In genomic region chr2:73867764-73868487, GRCm38 (mm10) we compare ENCODE assay signal across 8 mouse cellular contexts. TPM values are rescaled to one million over a fixed set of nuclear protein-coding genes. Genes with fewer than 3 reads are reported as not detected.
DNase-seq lines count a peak whose midpoint lies in the region; ATAC-seq and TF ChIP-seq lines count a peak whose summit lies in the region.

No protein-coding gene starts in this region.

- no peaks in the 10 kb centered on the region for H3K27me3 ChIP-seq in neural tube, embryonic 11.5 days (ENCODE audit: control insufficient read depth, insufficient read depth, low read length)
- H3K27me3 ChIP-seq in neural tube, embryonic 15.5 days (replicated peaks), result no peaks in the 10 kb centered on the region
- no peaks in the 10 kb centered on the region for H3K27me3 ChIP-seq in cerebellum, adult 2 months (ENCODE audit: control insufficient read depth, insufficient read depth, low read length)
- H3K27me3 ChIP-seq in forebrain, embryonic 13.5 days, result no peaks in the 10 kb centered on the region

- no peak overlapping the region for H3K9ac ChIP-seq in neural tube, embryonic 11.5 days (ENCODE audit: low read length)
- H3K9ac ChIP-seq in neural tube, embryonic 15.5 days (replicated peaks), result no peak overlapping the region
- H3K9ac ChIP-seq in forebrain, embryonic 13.5 days, result no peak overlapping the region

- no peaks in the 10 kb centered on the region for H3K9me3 ChIP-seq in neural tube, embryonic 11.5 days (ENCODE audit: control insufficient read depth, low read length)
- no peaks in the 10 kb centered on the region for H3K9me3 ChIP-seq in neural tube, embryonic 15.5 days (replicated peaks)
- no peaks in the 10 kb centered on the region for H3K9me3 ChIP-seq in forebrain, embryonic 13.5 days (replicated peaks)

- H3K36me3 ChIP-seq in neural tube, embryonic 11.5 days (ENCODE audit: control insufficient read depth, insufficient read depth, low read length), result no peaks in the 10 kb centered on the region
- H3K36me3 ChIP-seq in neural tube, embryonic 15.5 days, result peaks cover 7% of the 10 kb centered on the region; the same call in 1 of the 2 replicates
- peaks cover 19% of the 10 kb centered on the region for H3K36me3 ChIP-seq in forebrain, embryonic 13.5 days (ENCODE audit: poor library complexity, severe bottlenecking)

- no peak overlapping the region for H3K4me3 ChIP-seq in neural tube, embryonic 11.5 days (ENCODE audit: low read depth, low read length)
- no peak overlapping the region for H3K4me3 ChIP-seq in neural tube, embryonic 15.5 days (replicated peaks)
- H3K4me3 ChIP-seq in cerebellum, adult 2 months (replicated peaks; ENCODE audit: insufficient read depth, low read depth, low read length), result no peak overlapping the region
- H3K4me3 ChIP-seq in layer of hippocampus, adult 2 months, result no peak overlapping the region
- H3K4me3 ChIP-seq in forebrain, embryonic 13.5 days, result no peak overlapping the region

- peak; percentile 13 for DNase-seq in neural tube, embryonic 11.5 days (ENCODE audit: low spot score)
- DNase-seq in cerebellum, adult 2 months, result peak; percentile 52 to 56
- peak; percentile 23 for DNase-seq in gastrocnemius, postnatal 25 days
- DNase-seq in layer of hippocampus, adult 2 months (ENCODE audit: low spot score in 2 of 2), result peak; percentile 43 to 69
- peak; percentile 54 for DNase-seq in lung, postnatal 10 days
- peak; percentile 32 to 45 for DNase-seq in spleen, postnatal 14 days (ENCODE audit: low spot score in 2 of 2)

- ATAC-seq in neural tube, embryonic 11.5 days (ENCODE audit: insufficient read depth, low FRiP score, low TSS enrichment), result no peak
- ATAC-seq in neural tube, embryonic 15.5 days (ENCODE audit: low FRiP score), result no peak
- no peak for ATAC-seq in forebrain, embryonic 13.5 days

- no peaks in the 10 kb centered on the region for H3K4me1 ChIP-seq in neural tube, embryonic 11.5 days (ENCODE audit: control insufficient read depth, insufficient read depth, low read length)
- H3K4me1 ChIP-seq in neural tube, embryonic 15.5 days, result no peaks in the 10 kb centered on the region
- H3K4me1 ChIP-seq in cerebellum, adult 2 months (ENCODE audit: control insufficient read depth, insufficient read depth, low read length), result no peaks in the 10 kb centered on the region
- no peaks in the 10 kb centered on the region for H3K4me1 ChIP-seq in forebrain, embryonic 13.5 days

- TF ChIP-seq POLR2A in cerebellum, adult 2 months (IDR thresholded peaks at IDR 0.05; ENCODE audit: borderline replicate concordance, insufficient read depth, low read length), result no peak

- no peak overlapping the region for H3K4me2 ChIP-seq in neural tube, embryonic 11.5 days (ENCODE audit: low read depth)
- no peak overlapping the region for H3K4me2 ChIP-seq in neural tube, embryonic 15.5 days
- no peak overlapping the region for H3K4me2 ChIP-seq in forebrain, embryonic 13.5 days

- 78% methylated on average over 16 of the region's 16 CpGs for WGBS in neural tube, embryonic 11.5 days
- 74% methylated on average over 16 of the region's 16 CpGs for WGBS in neural tube, embryonic 15.5 days
- 78% methylated on average over 16 of the region's 16 CpGs for WGBS in cerebellum, adult 2 months
- 85% methylated on average over 16 of the region's 16 CpGs for WGBS in forebrain, embryonic 13.5 days

- peak; percentile 18; the same call in 1 of the 2 replicates for TF ChIP-seq CTCF in cerebellum, adult 2 months (IDR thresholded peaks at IDR 0.05; ENCODE audit: borderline replicate concordance, insufficient read depth, low read depth, low read length)
- TF ChIP-seq CTCF in layer of hippocampus, adult 2 months (conservative IDR thresholded peaks at IDR 0.05), result peak; percentile 66

- no peak overlapping the region for H3K27ac ChIP-seq in neural tube, embryonic 11.5 days (ENCODE audit: low read depth, low read length)
- no peak overlapping the region for H3K27ac ChIP-seq in neural tube, embryonic 15.5 days (replicated peaks)
- H3K27ac ChIP-seq in cerebellum, adult 2 months (ENCODE audit: insufficient read depth, low read length), result no peak overlapping the region
- no peak overlapping the region for H3K27ac ChIP-seq in layer of hippocampus, adult 2 months
- no peak overlapping the region for H3K27ac ChIP-seq in forebrain, embryonic 13.5 days

RNA-seq across cellular contexts. Expression of gene Atf2, which starts 24.5 kb away (rescaled TPM):
- polyA plus RNA-seq in neural tube, embryonic 11.5 days (2014; fragmentation: Nextera tagmentation; extraction: Ambion mirVana), result 83.8 and 84.5 TPM in 2 replicates
- polyA plus RNA-seq in neural tube, embryonic 15.5 days (2015; fragmentation: Nextera tagmentation; extraction: Ambion mirVana), result 86.6 and 99.8 TPM in 2 replicates
- 45.8 and 47.4 TPM in 2 replicates for polyA plus RNA-seq in cerebellum, adult 2 months (2012; rRNA removed)
- 10 to 100 TPM; 17.6 to 19.9 TPM for total RNA-seq in gastrocnemius, postnatal 25 days (2021)
- total RNA-seq in layer of hippocampus, adult 2 months (2021), result 100 to 1,000 TPM; 137 to 151 TPM
- 99.9 and 103 TPM in 2 replicates for polyA plus RNA-seq in forebrain, embryonic 13.5 days (2015; fragmentation: Nextera tagmentation; extraction: Ambion mirVana)

RNA-seq across cellular contexts. Expression of gene Atp5g3, which starts 43.2 kb away (rescaled TPM):
- 875 and 905 TPM in 2 replicates for polyA plus RNA-seq in neural tube, embryonic 11.5 days (2014; fragmentation: Nextera tagmentation; extraction: Ambion mirVana)
- 1,273 and 1,297 TPM in 2 replicates for polyA plus RNA-seq in neural tube, embryonic 15.5 days (2015; fragmentation: Nextera tagmentation; extraction: Ambion mirVana)
- 1,072 and 1,080 TPM in 2 replicates for polyA plus RNA-seq in cerebellum, adult 2 months (2012; rRNA removed)
- 1,000 to 10,000 TPM; 1,520 to 1,554 TPM for total RNA-seq in gastrocnemius, postnatal 25 days (2021)
- total RNA-seq in layer of hippocampus, adult 2 months (2021), result 100 to 1,000 TPM; 485 to 508 TPM
- polyA plus RNA-seq in forebrain, embryonic 13.5 days (2015; fragmentation: Nextera tagmentation; extraction: Ambion mirVana), result 975 and 989 TPM in 2 replicates
